Mouse (Mus musculus) heart, embryonic 14.5 days (tissue): ENCODE results near the gene Ccdc130. TPM values are rescaled to one million over a fixed set of nuclear protein-coding genes. Genes with fewer than 3 reads are reported as not detected.

Experiments
- ATAC-seq: fragments of 200-750 bp; cut with Nextera tagmentation; 2 replicates; pipeline ENCODE4 v1.8.0; 2017; ENCODE audit warnings: low read depth, moderate TSS enrichment; ENCODE audit not compliant: insufficient number of reproducible peaks, insufficient read depth, low FRiP score
- H3K27ac ChIP-seq, 2 experiments: fragments of 200-500 bp in 1 of 2; fragments of 300-500 bp in 1 of 2; sonication (generic) in 1 of 2; replicated peaks in 1 of 2; 2 replicates each; pipeline ENCODE4 v1.5.1; 2012 to 2014; ENCODE audit warnings: low read depth in 2 of 2, low read length in 2 of 2, control low read depth in 1 of 2, mild to moderate bottlenecking in 1 of 2, mixed read lengths in 1 of 2; ENCODE audit not compliant: control insufficient read depth in 1 of 2, insufficient read depth in 1 of 2
- H3K27me3 ChIP-seq: fragments of 300-500 bp; sonication (generic); 2 replicates; pipeline ENCODE4 v1.6.1; 2014; ENCODE audit warnings: mild to moderate bottlenecking, low read length, control low read depth; ENCODE audit not compliant: control insufficient read depth, insufficient read depth
- H3K36me3 ChIP-seq: fragments of 300-500 bp; sonication (generic); 2 replicates; pipeline ENCODE4 v1.6.1; 2014; ENCODE audit warnings: mild to moderate bottlenecking, control low read depth, low read length, mixed read lengths; ENCODE audit not compliant: control insufficient read depth, insufficient read depth
- H3K4me1 ChIP-seq, 2 experiments: fragments of 200-500 bp in 1 of 2; fragments of 300-500 bp in 1 of 2; sonication (generic) in 1 of 2; 2 replicates each; pipeline ENCODE4 v1.6.1; 2012 to 2014; ENCODE audit warnings: low read length in 2 of 2, control low read depth in 1 of 2, mixed read lengths in 1 of 2; ENCODE audit not compliant: control insufficient read depth in 2 of 2, insufficient read depth in 2 of 2
- H3K4me2 ChIP-seq: fragments of 300-500 bp; sonication (generic); 2 replicates; pipeline ENCODE4 v1.6.1; 2014; ENCODE audit warnings: mild to moderate bottlenecking, low read length
- H3K4me3 ChIP-seq, 2 experiments: fragments of 200-500 bp in 1 of 2; fragments of 300-500 bp in 1 of 2; sonication (generic) in 1 of 2; 2 replicates each; pipeline ENCODE4 v1.5.1; 2012 to 2014; ENCODE audit warnings: low read length in 2 of 2, mild to moderate bottlenecking in 2 of 2, control low read depth in 1 of 2, low read depth in 1 of 2, moderate library complexity in 1 of 2; ENCODE audit not compliant: control insufficient read depth in 1 of 2, insufficient read depth in 1 of 2
- H3K9ac ChIP-seq: fragments of 300-500 bp; sonication (generic); 2 replicates; pipeline ENCODE4 v1.6.1; 2014; ENCODE audit warnings: mild to moderate bottlenecking, low read length
- H3K9me3 ChIP-seq: fragments of 300-500 bp; sonication (generic); 2 replicates; pipeline ENCODE4 v1.6.1; 2016; ENCODE audit warnings: low read length, control low read depth; ENCODE audit not compliant: control insufficient read depth
- WGBS: fragments of 180-500 bp; shearing (Covaris S2); extraction: QIAGEN DNeasy Blood & Tissue Kit; methylation state at CpG from one replicate; pipeline ENCODE4 v1.1.7; 2014; 5-methylcytosine and 5-hydroxymethylcytosine counted together
- microRNA counts: library from miRNA; unstranded; fragments of <30 nt; microRNA quantifications from one replicate; lab custom pipeline; 2016
- microRNA-seq: library from miRNA; unstranded; fragments of <30 nt; microRNA quantifications from one replicate; pipeline ENCODE4, GENCODE M21; 2016
- polyA plus RNA-seq: library from polyadenylated mRNA; unstranded; fragments of >200 nt; fragmentation: Nextera tagmentation; extraction: Ambion mirVana; gene quantifications from 2 replicates; pipeline ENCODE4 v1.2.1, GENCODE M21; 2014

The Ccdc130 gene
- polyA plus RNA-seq, 1 experiment from 2014 or later = 20.8 TPM

- H3K4me1 ChIP-seq = peaks cover 4 to 26% of the 10 kb centered on the region in 2 experiments; a peak in 3 of 4 replicates
- H3K27ac ChIP-seq = peak overlapping the region; percentile 64 to 79; a peak in 3 of 4 replicates
- H3K36me3 ChIP-seq = peaks cover 82% of the 10 kb centered on the region
- H3K4me2 ChIP-seq = peak overlapping the region; percentile 23; the same call in 1 of the 2 replicates
- H3K9me3 ChIP-seq = no peaks in the 10 kb centered on the region
- H3K4me3 ChIP-seq = no peak overlapping the region
- ATAC-seq = no peak
- H3K9ac ChIP-seq = peak overlapping the region; percentile 56
- no peaks in the 10 kb centered on the region for H3K27me3 ChIP-seq
- 68% methylated on average over 17 of the region's 17 CpGs for WGBS
Measured at GRCm38 (mm10) chr8:84208381-84209380, 61.5 kb downstream of the Ccdc130 start.

- Histone ChIP-seq H3K4me2 (peak overlapping the region; percentile 23), H3K4me1 (peaks cover 8 to 31% of the 10 kb centered on the region in 2 experiments; a peak in 3 of 4 replicates), H3K9me3 (no peaks in the 10 kb centered on the region), H3K27ac (peak overlapping the region; percentile 64 to 79), H3K9ac (peak overlapping the region; percentile 56), H3K4me3 (no peak overlapping the region), H3K27me3 (no peaks in the 10 kb centered on the region), H3K36me3 (peaks cover 73% of the 10 kb centered on the region)
- 0 out of 2 replicates have a peak, but pooled peaks have one; percentile 26 for ATAC-seq
- WGBS = 55% methylated on average over 7 of the region's 7 CpGs
Measured at GRCm38 (mm10) chr8:84207811-84208210, 62.4 kb downstream of the Ccdc130 start.

MicroRNAs within 50 kb of the gene (microRNA counts, 519-probe panel; counts per million panel counts)
- microRNA mmu-miR-23a (lab: Ali Mortazavi, UCI) (6,889 counts per million, percentile 92 among the panel's probes with 10 or more counts), microRNA mmu-miR-27a (lab: Ali Mortazavi, UCI) (7,147 counts per million, percentile 94 among the panel's probes with 10 or more counts)

Small RNA genes lying within 50 kb of the gene (microRNA-seq; reads per million reads assigned to microRNA genes)
- gene Mir23a = 27,298 reads per million, percentile 97 among the genes with 10 or more reads in this experiment
- not detected for gene Mir24-2
- 335 reads per million, percentile 68 among the genes with 10 or more reads in this experiment for gene Mir27a
- not detected for gene Mir3074-2

Other genes starting within 250 kb of the Ccdc130 start
- 0.13 and 1.2 TPM in 2 replicates for gene Palm3, start 248.9 kb downstream of the Ccdc130 start, polyA plus RNA-seq
- gene Il27ra, start 227.8 kb downstream of the Ccdc130 start, polyA plus RNA-seq = 6.1 and 6.3 TPM in 2 replicates
- gene Rln3, start 225.4 kb downstream of the Ccdc130 start, polyA plus RNA-seq = not detected in 2 replicates
- 1.1 and 1.6 TPM in 2 replicates for gene Gm10643, start 205.2 kb downstream of the Ccdc130 start, polyA plus RNA-seq
- gene Rfx1, start 203.5 kb downstream of the Ccdc130 start, polyA plus RNA-seq = 6.1 and 6.3 TPM in 2 replicates
- 6.3 and 6.4 TPM in 2 replicates for gene Dcaf15, start 165.6 kb downstream of the Ccdc130 start, polyA plus RNA-seq
- gene Podnl1, start 144.4 kb downstream of the Ccdc130 start, polyA plus RNA-seq = 0.08 and 0.16 TPM in 2 replicates
- gene Cc2d1a, start 122.4 kb downstream of the Ccdc130 start, polyA plus RNA-seq = 9.3 and 11.8 TPM in 2 replicates
- 0.43 and 0.63 TPM in 2 replicates for gene 4930432K21Rik, start 122.4 kb downstream of the Ccdc130 start, polyA plus RNA-seq
- gene Nanos3, start 85.2 kb downstream of the Ccdc130 start, polyA plus RNA-seq = 2.4 and 3.8 TPM in 2 replicates
- gene Zswim4, start 33.3 kb downstream of the Ccdc130 start, polyA plus RNA-seq = 6.7 and 7.3 TPM in 2 replicates
- gene D8Ertd738e, start 20.7 kb downstream of the Ccdc130 start, polyA plus RNA-seq = 359 and 400 TPM in 2 replicates
- 45.4 and 48.3 TPM in 2 replicates for gene Mri1, start 13.1 kb downstream of the Ccdc130 start, polyA plus RNA-seq
- gene Cacna1a, start 118.1 kb upstream of the Ccdc130 start, polyA plus RNA-seq = 8.4 and 9.7 TPM in 2 replicates